Mouse (Mus musculus) liver, embryonic 12.5 days (tissue): ENCODE data around the gene Olfr287. TPM values are rescaled to one million over a fixed set of nuclear protein-coding genes. Genes with fewer than 3 reads are reported as not detected.

Source experiments
- ATAC-seq: fragments of 200-750 bp; cut with Nextera tagmentation; 2 replicates; pipeline ENCODE4 v1.8.0; 2017; ENCODE audit warnings: moderate number of reproducible peaks, mild to moderate bottlenecking, moderate library complexity
- H3K27ac ChIP-seq: fragments of 300-500 bp; sonication (generic); 2 replicates; pipeline ENCODE4 v1.5.1; 2016; ENCODE audit warnings: mild to moderate bottlenecking
- H3K27me3 ChIP-seq: fragments of 300-500 bp; sonication (generic); replicated peaks from 2 replicates; pipeline ENCODE4 v1.6.1; 2016; ENCODE audit warnings: mild to moderate bottlenecking, moderate library complexity
- H3K36me3 ChIP-seq: fragments of 300-500 bp; sonication (generic); 2 replicates; pipeline ENCODE4 v1.6.1; 2016; ENCODE audit warnings: mild to moderate bottlenecking, moderate library complexity
- H3K4me1 ChIP-seq: fragments of 300-500 bp; sonication (generic); 2 replicates; pipeline ENCODE4 v1.6.1; 2016
- H3K4me2 ChIP-seq: fragments of 300-500 bp; sonication (generic); 2 replicates; pipeline ENCODE4 v1.6.1; 2016; ENCODE audit warnings: mild to moderate bottlenecking, moderate library complexity
- H3K4me3 ChIP-seq: fragments of 300-500 bp; sonication (generic); 2 replicates; pipeline ENCODE4 v1.5.1; 2016; ENCODE audit warnings: mild to moderate bottlenecking, moderate library complexity
- H3K9ac ChIP-seq: fragments of 300-500 bp; sonication (generic); 2 replicates; pipeline ENCODE4 v1.6.1; 2016; ENCODE audit warnings: mild to moderate bottlenecking, moderate library complexity
- H3K9me3 ChIP-seq: fragments of 300-500 bp; sonication (generic); replicated peaks from 2 replicates; pipeline ENCODE4 v1.6.1; 2016; ENCODE audit warnings: mild to moderate bottlenecking, moderate library complexity
- WGBS: fragments of 180-500 bp; shearing (Covaris S2); methylation state at CpG from one replicate; pipeline ENCODE4 v1.1.7; 2016; ENCODE audit not compliant: insufficient replicate concordance; 5-methylcytosine and 5-hydroxymethylcytosine counted together
- polyA plus RNA-seq: library from polyadenylated mRNA; unstranded; fragments of >200 nt; fragmentation: Nextera tagmentation; extraction: Ambion mirVana; gene quantifications from 2 replicates; pipeline ENCODE4 v1.2.1, GENCODE M21; 2016

Gene Olfr287
- polyA plus RNA-seq, 1 experiment from 2014 or later, result not detected

- no peaks in the 10 kb centered on the region for H3K9me3 ChIP-seq
- H3K4me1 ChIP-seq, result peaks cover 7% of the 10 kb centered on the region
- H3K4me2 ChIP-seq, result peak within 1 kb of the TSS; percentile 46
- no peak within 1 kb of the TSS for H3K9ac ChIP-seq
- H3K27me3 ChIP-seq, result peaks cover 89% of the 10 kb centered on the region
- no peak within 1 kb of the TSS for H3K27ac ChIP-seq
- no peaks in the 10 kb centered on the region for H3K36me3 ChIP-seq
- peak within 1 kb of the TSS; percentile 18 for H3K4me3 ChIP-seq
- WGBS, result 7% methylated on average over 16 of the region's 18 CpGs
- no peak for ATAC-seq
Observed at GRCm38 (mm10) chr15:98166963-98167644, 53.8 kb downstream of the Olfr287 start, which contains the start of gene Ccdc184. TSS of gene Ccdc184 (plus strand) at chr15:98167158.

GRCm38 (mm10) chr15:98165525-98165924, 55.3 kb downstream of the Olfr287 start, which contains the start of gene Asb8:
TSS of gene Asb8 (minus strand) at chr15:98165625.
- Histone ChIP-seq H3K27ac (no peak within 1 kb of the TSS), H3K4me3 (no peak within 1 kb of the TSS), H3K9me3 (no peaks in the 10 kb centered on the region), H3K9ac (no peak within 1 kb of the TSS), H3K4me1 (peaks cover 13% of the 10 kb centered on the region), H3K27me3 (peaks cover 83% of the 10 kb centered on the region), H3K4me2 (no peak within 1 kb of the TSS), H3K36me3 (no peaks in the 10 kb centered on the region)
- no peak for ATAC-seq
- 60% methylated on average over 5 of the region's 5 CpGs for WGBS

- Histone ChIP-seq H3K4me3 (no peak overlapping the region), H3K4me1 (peaks cover 9% of the 10 kb centered on the region), H3K27me3 (peaks cover 54% of the 10 kb centered on the region), H3K9ac (no peak overlapping the region), H3K4me2 (no peak overlapping the region), H3K27ac (no peak overlapping the region), H3K9me3 (no peaks in the 10 kb centered on the region), H3K36me3 (no peaks in the 10 kb centered on the region)
- ATAC-seq, result no peak
- 45% methylated on average over 4 of the region's 4 CpGs for WGBS
Observed at GRCm38 (mm10) chr15:98162561-98162960, 58.3 kb downstream of the Olfr287 start.

GRCm38 (mm10) chr15:98161026-98161805, 59.6 kb downstream of the Olfr287 start:
- Histone ChIP-seq H3K27ac (no peak overlapping the region), H3K27me3 (peaks cover 41% of the 10 kb centered on the region), H3K4me2 (no peak overlapping the region), H3K36me3 (no peaks in the 10 kb centered on the region), H3K4me1 (peaks cover 6% of the 10 kb centered on the region; the same call in 1 of the 2 replicates), H3K9ac (no peak overlapping the region), H3K9me3 (no peaks in the 10 kb centered on the region), H3K4me3 (no peak overlapping the region)
- no peak for ATAC-seq
- 53% methylated on average over 19 of the region's 19 CpGs for WGBS

GRCm38 (mm10) chr15:98157253-98157652, 63.6 kb downstream of the Olfr287 start:
- H3K9ac ChIP-seq, result no peak overlapping the region
- H3K27me3 ChIP-seq, result peaks cover 11% of the 10 kb centered on the region; the same call in 1 of the 2 replicates
- no peaks in the 10 kb centered on the region for H3K36me3 ChIP-seq
- H3K9me3 ChIP-seq, result no peaks in the 10 kb centered on the region
- no peak overlapping the region for H3K4me2 ChIP-seq
- no peak overlapping the region for H3K27ac ChIP-seq
- H3K4me3 ChIP-seq, result no peak overlapping the region
- H3K4me1 ChIP-seq, result peaks cover 6% of the 10 kb centered on the region; the same call in 1 of the 2 replicates
- WGBS, result 35% methylated on average over 1 of the region's 1 CpGs
- ATAC-seq, result no peak

Other genes starting within 250 kb of the Olfr287 start
- gene Col2a1, start 216.4 kb downstream of the Olfr287 start, polyA plus RNA-seq, result 1.1 and 1.3 TPM in 2 replicates
- gene Pfkm, start 128.5 kb downstream of the Olfr287 start, polyA plus RNA-seq, result 28.8 and 30.3 TPM in 2 replicates
- gene Senp1, start 127.3 kb downstream of the Olfr287 start, polyA plus RNA-seq, result 27.8 and 28.4 TPM in 2 replicates
- gene Asb8, start 55.4 kb downstream of the Olfr287 start, polyA plus RNA-seq, result 25.6 and 25.9 TPM in 2 replicates
- not detected in 2 replicates for gene Ccdc184, start 53.9 kb downstream of the Olfr287 start, polyA plus RNA-seq
- gene Olfr288, start 25.5 kb downstream of the Olfr287 start, polyA plus RNA-seq, result not detected in 2 replicates
- not detected in 2 replicates for gene Gm44579, start 79 bp downstream of the Olfr287 start, polyA plus RNA-seq
- gene Olfr286, start 13.4 kb upstream of the Olfr287 start, polyA plus RNA-seq, result not detected in 2 replicates
- gene H1fnt, start 36.2 kb upstream of the Olfr287 start, polyA plus RNA-seq, result not detected in 2 replicates
- 0.20 TPM in 1 of 2 replicates, not detected in the other for gene Zfp641, start 75.1 kb upstream of the Olfr287 start, polyA plus RNA-seq
- gene Olfr285, start 96.3 kb upstream of the Olfr287 start, polyA plus RNA-seq, result not detected in 2 replicates
- gene Olfr284, start 119.9 kb upstream of the Olfr287 start, polyA plus RNA-seq, result not detected in 2 replicates
- not detected in 2 replicates for gene Olfr283, start 159.9 kb upstream of the Olfr287 start, polyA plus RNA-seq
- not detected in 2 replicates for gene Olfr282, start 210.2 kb upstream of the Olfr287 start, polyA plus RNA-seq
- not detected in 2 replicates for gene Olfr281, start 231.5 kb upstream of the Olfr287 start, polyA plus RNA-seq
- gene OR5BS1P, start 248.8 kb upstream of the Olfr287 start, polyA plus RNA-seq, result not detected in 2 replicates